ENCODE assay signal across 8 mouse cellular contexts in genomic region chr11:55204602-55205001, GRCm38 (mm10). TPM values are rescaled to one million over a fixed set of nuclear protein-coding genes. Genes with fewer than 3 reads are reported as not detected.
A peak's percentile ranks its signal among the peaks of the same experiment; 100 is the strongest.
DNase-seq lines count a peak whose midpoint lies in the region; ATAC-seq lines count a peak whose summit lies in the region.

No protein-coding gene starts in this region.

- H3K9me3 ChIP-seq in limb, embryonic 12.5 days, result no peaks in the 10 kb centered on the region
- no peaks in the 10 kb centered on the region for H3K9me3 ChIP-seq in midbrain, embryonic 14.5 days (ENCODE audit: control insufficient read depth, low read length)

- 0 out of 2 replicates have a peak, but pooled peaks have one; percentile 44 for ATAC-seq in limb, embryonic 12.5 days (ENCODE audit: insufficient number of reproducible peaks, insufficient read depth, low FRiP score, low TSS enrichment, low read depth)
- 0 out of 2 replicates have a peak, but pooled peaks have one; percentile 49 for ATAC-seq in midbrain, embryonic 14.5 days (ENCODE audit: low FRiP score, low TSS enrichment)

- peaks cover 9% of the 10 kb centered on the region; the same call in 1 of the 2 replicates for H3K27me3 ChIP-seq in limb, embryonic 12.5 days
- no peaks in the 10 kb centered on the region for H3K27me3 ChIP-seq in midbrain, embryonic 14.5 days (ENCODE audit: control insufficient read depth, insufficient read depth, low read length)

- peaks cover 29% of the 10 kb centered on the region for H3K4me1 ChIP-seq in limb, embryonic 12.5 days (replicated peaks)
- peaks cover 15% of the 10 kb centered on the region; the same call in 1 of the 2 replicates for H3K4me1 ChIP-seq in midbrain, embryonic 14.5 days (ENCODE audit: control insufficient read depth, insufficient read depth, low read length)

- DNase-seq in lung, adult 18-20 months, result peak; percentile 19 to 21
- no peak for DNase-seq in lung, postnatal 36 days
- peak; percentile 36 for DNase-seq in NIH3T3 (ENCODE audit: low read depth)
- peak; percentile 2 for DNase-seq in embryo, embryonic 10.5 days (ENCODE audit: low spot score)
- peak; percentile 46 to 48 for DNase-seq in heart, postnatal 10 days
- DNase-seq in midbrain, embryonic 14.5 days, result peak; percentile 60
- no peak for DNase-seq in Muller cell, postnatal 12 days (ENCODE audit: inconsistent ontology term)

- H3K9ac ChIP-seq in limb, embryonic 12.5 days (replicated peaks), result peak overlapping the region; percentile 81
- peak overlapping the region; percentile 81 for H3K9ac ChIP-seq in midbrain, embryonic 14.5 days (replicated peaks; ENCODE audit: low read length)

- H3K27ac ChIP-seq in limb, embryonic 12.5 days, result no peak overlapping the region
- peak overlapping the region; percentile 41; the same call in 1 of the 2 replicates for H3K27ac ChIP-seq in midbrain, embryonic 14.5 days (replicated peaks; ENCODE audit: low read depth, low read length)

- H3K36me3 ChIP-seq in limb, embryonic 12.5 days, result no peaks in the 10 kb centered on the region
- H3K36me3 ChIP-seq in midbrain, embryonic 14.5 days (ENCODE audit: control insufficient read depth, insufficient read depth, low read length), result no peaks in the 10 kb centered on the region

- intact Hi-C loops in heart, postnatal 10 days (cut with DNase I), result loop anchor here (1.0 to 5.0 kb wide), 3 partner anchors 33 to 242 kb away; no protein-coding TSS in a partner anchor

- peak overlapping the region; percentile 96 for H3K4me2 ChIP-seq in limb, embryonic 12.5 days
- H3K4me2 ChIP-seq in midbrain, embryonic 14.5 days (ENCODE audit: low read length), result peak overlapping the region; percentile 99

- H3K4me3 ChIP-seq in limb, embryonic 12.5 days (replicated peaks), result peak overlapping the region; percentile 78
- H3K4me3 ChIP-seq in midbrain, embryonic 14.5 days (replicated peaks; ENCODE audit: low read depth, low read length), result peak overlapping the region; percentile 76

- 9% methylated on average over 17 of the region's 17 CpGs for WGBS in limb, embryonic 12.5 days
- 6% methylated on average over 17 of the region's 17 CpGs for WGBS in midbrain, embryonic 14.5 days

RNA-seq across cellular contexts. Expression of gene Slc36a1, which starts 0.5 kb away (rescaled TPM):
- 10 to 100 TPM; 11.4 to 12.9 TPM for total RNA-seq in heart, postnatal 10 days (2021)
- polyA plus RNA-seq in limb, embryonic 12.5 days (2016; fragmentation: Nextera tagmentation; extraction: Ambion mirVana), result 1.5 and 1.6 TPM in 2 replicates
- polyA plus RNA-seq in midbrain, embryonic 14.5 days (2014; fragmentation: Nextera tagmentation; extraction: Ambion mirVana), result 3.1 and 3.6 TPM in 2 replicates

RNA-seq across cellular contexts. Expression of gene Slc36a2, which starts 19.7 kb away (rescaled TPM):
- total RNA-seq in heart, postnatal 10 days (2021), result 10 to 100 TPM in 1 of 2 experiments, 1 to 10 TPM in 1; 9.4 to 24.0 TPM
- polyA plus RNA-seq in limb, embryonic 12.5 days (2016; fragmentation: Nextera tagmentation; extraction: Ambion mirVana), result 0.15 TPM in 2 replicates
- 0.12 TPM in 1 of 2 replicates, not detected in the other for polyA plus RNA-seq in midbrain, embryonic 14.5 days (2014; fragmentation: Nextera tagmentation; extraction: Ambion mirVana)

RNA-seq across cellular contexts. Expression of gene Slc36a3, which starts 53.1 kb away (rescaled TPM):
- not detected for total RNA-seq in heart, postnatal 10 days (2021)
- polyA plus RNA-seq in limb, embryonic 12.5 days (2016; fragmentation: Nextera tagmentation; extraction: Ambion mirVana), result not detected in 2 replicates
- not detected in 2 replicates for polyA plus RNA-seq in midbrain, embryonic 14.5 days (2014; fragmentation: Nextera tagmentation; extraction: Ambion mirVana)

Comparison
In these comparisons a context has a peak if more than half of its experiments do, and no peak if none do; other contexts are left out.
1. DNase-seq: peak in lung, adult 18-20 months (2 of 2), NIH3T3 (single experiment), embryo, embryonic 10.5 days (single experiment), heart, postnatal 10 days (2 of 2) and midbrain, embryonic 14.5 days (single experiment); none in lung, postnatal 36 days (single experiment) and Muller cell, postnatal 12 days (single experiment).